In the genomic region with DNA sequence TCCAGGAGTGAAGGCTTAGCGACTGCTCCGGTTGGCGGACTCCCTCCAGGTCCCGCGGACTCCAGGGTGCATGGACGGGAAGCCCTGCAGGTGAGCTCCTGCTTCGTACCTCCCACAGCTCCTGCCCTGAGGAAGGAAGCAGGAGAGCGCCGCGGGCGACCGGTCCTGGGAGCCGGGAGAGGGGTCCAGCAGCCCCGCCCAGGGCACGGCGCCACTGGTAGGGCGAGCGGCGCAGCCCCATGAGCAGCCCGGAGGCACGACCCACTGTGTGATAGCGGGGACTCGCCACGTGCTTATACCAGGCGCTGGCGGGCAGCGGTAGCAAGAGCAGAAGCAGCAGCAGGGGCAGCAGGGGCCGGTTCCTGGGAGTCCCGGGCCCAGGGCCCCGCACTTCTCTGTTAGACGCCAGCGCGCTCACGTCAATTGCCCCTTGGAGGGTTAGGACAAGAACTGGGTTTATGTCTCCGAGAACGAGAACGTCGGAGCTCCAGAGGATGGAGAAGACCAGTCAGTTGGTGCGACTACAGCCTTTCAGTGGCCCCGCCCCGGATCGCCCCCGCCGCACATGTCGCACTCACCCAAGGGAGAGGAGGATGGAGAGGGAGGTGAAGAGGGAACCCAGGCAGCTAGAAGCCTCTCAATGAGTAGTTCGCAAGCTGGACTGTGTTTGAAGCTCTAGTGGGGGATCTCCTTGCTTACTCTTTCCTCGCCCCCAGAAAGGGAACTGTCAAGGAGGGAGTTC, we compare ENCODE assay signal across 9 mouse cellular contexts. TPM values are rescaled to one million over a fixed set of nuclear protein-coding genes. Genes with fewer than 3 reads are reported as not detected.
A peak's percentile ranks its signal among the peaks of the same experiment; 100 is the strongest.
DNase-seq lines count a peak whose midpoint lies in the region; ATAC-seq and TF ChIP-seq lines count a peak whose summit lies in the region.
"Had no signal": no experiment of that assay in that cellular context is flagged by ENCODE, and none has a peak within 500 bp of the region (broad histone marks: within the 10 kb centered on the region; RNA-seq: fewer than 3 reads in every experiment).

A gene (minus strand): TSS at position 441 of the 742 bp plus-strand sequence.

- peak within 1 kb of the TSS; percentile 67 for H3K4me2 ChIP-seq in hindbrain, embryonic 12.5 days (replicated peaks)
- H3K4me2 ChIP-seq in liver, postnatal 0 days (ENCODE audit: low read depth, low read length) = peak within 1 kb of the TSS; percentile 71
- peak within 1 kb of the TSS; percentile 61 for H3K4me2 ChIP-seq in neural tube, embryonic 15.5 days

- no peaks in the 10 kb centered on the region for H3K9me3 ChIP-seq in hindbrain, embryonic 12.5 days (replicated peaks)
- no peaks in the 10 kb centered on the region for H3K9me3 ChIP-seq in liver, postnatal 0 days (ENCODE audit: low read length)
- H3K9me3 ChIP-seq in neural tube, embryonic 15.5 days (replicated peaks) = no peaks in the 10 kb centered on the region

- H3K27me3 ChIP-seq in hindbrain, embryonic 12.5 days = peaks cover 58% of the 10 kb centered on the region
- H3K27me3 ChIP-seq in liver, postnatal 0 days (ENCODE audit: insufficient read depth, low read length) = peaks cover 27% of the 10 kb centered on the region
- H3K27me3 ChIP-seq in neural tube, embryonic 15.5 days (replicated peaks) = peaks cover 53% of the 10 kb centered on the region
- H3K27me3 ChIP-seq in cerebellum, adult 2 months (ENCODE audit: control insufficient read depth, insufficient read depth, low read length) = no peaks in the 10 kb centered on the region; the same call in 1 of the 2 replicates

- H3K27ac ChIP-seq in hindbrain, embryonic 12.5 days = no peak within 1 kb of the TSS
- no peak within 1 kb of the TSS for H3K27ac ChIP-seq in liver, postnatal 0 days (ENCODE audit: low read depth)
- H3K27ac ChIP-seq in neural tube, embryonic 15.5 days (replicated peaks) = no peak within 1 kb of the TSS
- H3K27ac ChIP-seq in cerebellum, adult 2 months (ENCODE audit: insufficient read depth, low read length) = no peak within 1 kb of the TSS

- H3K4me1 ChIP-seq in hindbrain, embryonic 12.5 days = peaks cover 9% of the 10 kb centered on the region
- H3K4me1 ChIP-seq in liver, postnatal 0 days (ENCODE audit: insufficient read depth) = peaks cover 12% of the 10 kb centered on the region
- peaks cover 18% of the 10 kb centered on the region for H3K4me1 ChIP-seq in neural tube, embryonic 15.5 days
- H3K4me1 ChIP-seq in cerebellum, adult 2 months (ENCODE audit: control insufficient read depth, insufficient read depth, low read length) = no peaks in the 10 kb centered on the region

- peak within 1 kb of the TSS; percentile 53 for H3K9ac ChIP-seq in hindbrain, embryonic 12.5 days
- H3K9ac ChIP-seq in liver, postnatal 0 days (replicated peaks) = 0 out of 2 replicates have a peak within 1 kb of the TSS, but pooled peaks have one; percentile 34
- peak within 1 kb of the TSS; percentile 27; the same call in 1 of the 2 replicates for H3K9ac ChIP-seq in neural tube, embryonic 15.5 days (replicated peaks)

- 2% methylated on average over 47 of the region's 47 CpGs for WGBS in hindbrain, embryonic 12.5 days
- 3% methylated on average over 46 of the region's 47 CpGs for WGBS in liver, postnatal 0 days (ENCODE audit: insufficient replicate concordance)
- under 1% methylated on average over 47 of the region's 47 CpGs for WGBS in neural tube, embryonic 15.5 days
- 5% methylated on average over 47 of the region's 47 CpGs for WGBS in cerebellum, adult 2 months

- no peak for TF ChIP-seq CTCF in liver, postnatal 0 days (IDR thresholded peaks at IDR 0.05; ENCODE audit: low read depth)
- TF ChIP-seq CTCF in cerebellum, adult 2 months (IDR thresholded peaks at IDR 0.05; ENCODE audit: borderline replicate concordance, insufficient read depth, low read depth, low read length) = no peak

- ATAC-seq in hindbrain, embryonic 12.5 days (ENCODE audit: low FRiP score) = no peak
- peak; percentile 46; the same call in 1 of the 2 replicates for ATAC-seq in liver, postnatal 0 days
- no peak for ATAC-seq in neural tube, embryonic 15.5 days (ENCODE audit: low FRiP score)

- TF ChIP-seq POLR2A in cerebellum, adult 2 months (IDR thresholded peaks at IDR 0.05; ENCODE audit: borderline replicate concordance, insufficient read depth, low read length) = no peak

- H3K4me3 ChIP-seq in hindbrain, embryonic 12.5 days = peak within 1 kb of the TSS; percentile 37
- H3K4me3 ChIP-seq in liver, postnatal 0 days (ENCODE audit: low read depth, low read length) = peak within 1 kb of the TSS; percentile 35
- peak within 1 kb of the TSS; percentile 33 for H3K4me3 ChIP-seq in neural tube, embryonic 15.5 days (replicated peaks)
- no peak within 1 kb of the TSS for H3K4me3 ChIP-seq in cerebellum, adult 2 months (replicated peaks; ENCODE audit: insufficient read depth, low read depth, low read length)
- H3K4me3 ChIP-seq: erythroblast, embryonic 14.5 days had no signal

- peak; percentile 44 for DNase-seq in adrenal gland, postnatal 14 days
- no peak for DNase-seq in adrenal gland, adult 8-10 months
- peak; percentile 34 for DNase-seq in embryo, embryonic 10 days (ENCODE audit: low spot score)
- peak; percentile 45 for DNase-seq in liver, postnatal 0 days
- DNase-seq in cerebellum, adult 2 months = no peak
- no peak for DNase-seq in left cerebral cortex, adult 11 months (ENCODE audit: low spot score)

- no peaks in the 10 kb centered on the region for H3K36me3 ChIP-seq in hindbrain, embryonic 12.5 days
- no peaks in the 10 kb centered on the region for H3K36me3 ChIP-seq in liver, postnatal 0 days (replicated peaks; ENCODE audit: insufficient read depth, low read length)
- H3K36me3 ChIP-seq in neural tube, embryonic 15.5 days = no peaks in the 10 kb centered on the region

- no peak for TF ChIP-seq EP300 in liver, postnatal 0 days (IDR thresholded peaks at IDR 0.05; ENCODE audit: low read depth)

RNA-seq across cellular contexts. Expression of the gene that starts here (rescaled TPM):
- not detected in 2 replicates for total RNA-seq in adrenal gland, postnatal 14 days (2021)
- total RNA-seq in adrenal gland, adult 8-10 months (2022) = not detected
- not detected in 2 replicates for polyA plus RNA-seq in hindbrain, embryonic 12.5 days (2016; fragmentation: Nextera tagmentation; extraction: Ambion mirVana)
- not detected in 2 replicates for polyA plus RNA-seq in liver, postnatal 0 days (2015; fragmentation: Nextera tagmentation; extraction: Ambion mirVana)
- 0.42 and 0.51 TPM in 2 replicates for polyA plus RNA-seq in neural tube, embryonic 15.5 days (2015; fragmentation: Nextera tagmentation; extraction: Ambion mirVana)
- not detected in 2 replicates for polyA plus RNA-seq in cerebellum, adult 2 months (2012; rRNA removed)
- polyA plus RNA-seq: erythroblast, embryonic 14.5 days had no signal

Comparison
In these comparisons a context has a peak if more than half of its experiments do, and no peak if none do; other contexts are left out.
1. Peak in DNase-seq in adrenal gland, postnatal 14 days; RNA of the gene not detected or under 1 TPM.
2. Peak in DNase-seq, ATAC-seq, H3K4me3 ChIP-seq, H3K9ac ChIP-seq and H3K4me2 ChIP-seq in liver, postnatal 0 days; RNA of the gene not detected or under 1 TPM.